Mouse (Mus musculus): ENCODE measurements around the gene Smim1. TPM values are rescaled to one million over a fixed set of nuclear protein-coding genes. Genes with fewer than 3 reads are reported as not detected.
A peak's percentile ranks its signal among the peaks of the same experiment; 100 is the strongest.

The Smim1 gene
- polyA plus RNA-seq (2011; ENCODE audit: insufficient read length, low read depth, missing spikeins), result 26.4 and 28.7 TPM in 2 replicates

DNA sequence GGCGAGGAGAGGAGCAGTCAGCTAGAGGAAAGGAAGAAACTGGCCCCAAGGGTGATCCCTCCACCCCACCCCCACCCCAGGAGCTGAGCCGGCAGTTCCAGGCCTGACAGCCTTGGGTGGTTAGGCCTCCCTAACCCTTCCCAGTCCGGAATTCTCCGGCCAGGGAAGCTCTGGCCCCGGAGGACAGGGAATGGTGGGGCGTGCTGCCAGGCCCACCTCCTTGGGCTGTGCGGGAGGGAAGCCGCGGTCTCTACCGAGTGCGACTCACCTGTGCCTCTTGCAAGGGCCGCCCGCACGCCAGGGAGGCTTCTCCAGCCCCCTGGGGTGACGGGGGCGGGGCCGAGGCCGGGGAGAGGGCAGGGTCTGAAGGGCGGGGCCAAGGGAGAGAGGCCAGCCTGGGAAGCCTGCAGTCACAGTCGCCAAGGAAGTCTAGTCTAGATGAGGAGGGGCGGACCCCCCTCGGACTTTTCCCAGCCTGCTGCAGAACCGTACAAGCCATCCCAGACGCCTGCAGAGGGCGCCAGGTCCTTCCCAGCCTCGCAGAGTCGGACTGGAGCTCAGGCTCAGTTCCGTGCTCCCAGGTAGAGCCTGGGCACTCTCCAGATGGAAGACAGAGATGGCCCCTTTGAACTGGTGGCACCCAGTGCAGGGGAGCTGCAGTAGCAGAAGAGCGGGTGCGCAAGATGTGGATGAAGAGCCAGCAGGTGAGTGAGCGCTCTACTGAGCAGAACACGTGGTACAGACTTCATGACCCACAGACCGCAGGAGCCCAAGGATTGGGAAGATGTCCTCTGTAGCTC lies at the start of gene Smim1:
TSS of gene Smim1 (minus strand) at position 590 of the 800 bp plus-strand sequence.
- TF ChIP-seq CTCF (IDR thresholded peaks at IDR 0.05; ENCODE audit: borderline replicate concordance, insufficient read depth, low read length), result 0 out of 2 replicates have a peak, but pooled peaks have one; percentile 8
- peak; percentile 56 for TF ChIP-seq POLR2A (IDR thresholded peaks at IDR 0.05; ENCODE audit: low read depth, low read length)
- Histone ChIP-seq H3K4me1 (ENCODE audit: control insufficient read depth, insufficient read depth, low read length) (no peaks in the 10 kb centered on the region; the same call in 1 of the 2 replicates), H3K27ac (ENCODE audit: insufficient read depth, low read length) (no peak within 1 kb of the TSS), H3K4me3 (ENCODE audit: insufficient read depth, low read length) (peak within 1 kb of the TSS; percentile 25)

DNA sequence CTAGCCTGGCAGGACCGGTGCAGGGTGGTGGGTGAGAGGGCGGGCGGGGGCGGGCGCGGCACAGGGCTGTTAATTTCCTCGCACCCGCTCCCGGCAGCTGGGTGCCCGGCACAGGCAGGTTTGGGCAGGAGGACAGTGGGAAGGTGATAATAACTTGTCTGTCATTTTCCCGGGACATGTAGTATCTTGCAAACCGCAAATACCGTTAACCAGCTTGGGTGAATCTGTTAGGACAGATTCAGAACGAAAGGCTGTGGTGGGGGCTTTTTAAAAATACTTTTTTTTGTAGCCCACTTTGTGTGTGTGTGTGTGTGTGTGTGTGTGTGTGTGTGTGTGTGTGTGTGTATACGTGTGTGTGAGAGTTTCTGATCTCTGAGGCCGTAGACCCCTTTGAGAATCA lies 45.9 kb upstream of the Smim1 start:
- TF ChIP-seq CTCF (IDR thresholded peaks at IDR 0.05; ENCODE audit: borderline replicate concordance, insufficient read depth, low read length), result no peak
- TF ChIP-seq POLR2A (IDR thresholded peaks at IDR 0.05; ENCODE audit: low read depth, low read length), result no peak
- Histone ChIP-seq H3K27ac (ENCODE audit: insufficient read depth, low read length) (no peak overlapping the region), H3K4me3 (ENCODE audit: insufficient read depth, low read length) (no peak overlapping the region), H3K4me1 (ENCODE audit: control insufficient read depth, insufficient read depth, low read length) (no peaks in the 10 kb centered on the region)

DNA sequence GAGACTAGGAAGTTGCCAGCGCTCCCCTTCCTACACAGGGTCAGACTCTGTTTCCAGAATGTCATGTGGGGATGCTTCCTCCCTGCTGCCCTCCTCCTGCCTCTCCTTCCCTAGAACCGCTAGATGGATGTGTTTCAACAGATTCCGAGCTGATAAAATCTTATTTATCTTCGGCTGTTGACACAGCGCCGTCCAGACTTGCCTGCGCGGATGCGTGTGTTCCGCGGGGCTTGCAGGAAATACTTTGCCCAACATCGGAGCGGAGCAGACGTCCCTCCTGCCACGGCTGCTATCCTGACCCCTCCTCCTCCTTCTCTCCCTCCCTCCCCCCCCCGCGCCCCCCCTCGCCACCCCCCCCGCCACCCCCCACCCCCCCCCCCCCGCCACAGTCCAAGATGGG lies 45.5 kb upstream of the Smim1 start:
- TF ChIP-seq CTCF (IDR thresholded peaks at IDR 0.05; ENCODE audit: borderline replicate concordance, insufficient read depth, low read length), result no peak
- no peak for TF ChIP-seq POLR2A (IDR thresholded peaks at IDR 0.05; ENCODE audit: low read depth, low read length)
- H3K4me3 ChIP-seq (ENCODE audit: insufficient read depth, low read length), result no peak overlapping the region
- no peaks in the 10 kb centered on the region for H3K4me1 ChIP-seq (ENCODE audit: control insufficient read depth, insufficient read depth, low read length)
- H3K27ac ChIP-seq (ENCODE audit: insufficient read depth, low read length), result no peak overlapping the region

DNA sequence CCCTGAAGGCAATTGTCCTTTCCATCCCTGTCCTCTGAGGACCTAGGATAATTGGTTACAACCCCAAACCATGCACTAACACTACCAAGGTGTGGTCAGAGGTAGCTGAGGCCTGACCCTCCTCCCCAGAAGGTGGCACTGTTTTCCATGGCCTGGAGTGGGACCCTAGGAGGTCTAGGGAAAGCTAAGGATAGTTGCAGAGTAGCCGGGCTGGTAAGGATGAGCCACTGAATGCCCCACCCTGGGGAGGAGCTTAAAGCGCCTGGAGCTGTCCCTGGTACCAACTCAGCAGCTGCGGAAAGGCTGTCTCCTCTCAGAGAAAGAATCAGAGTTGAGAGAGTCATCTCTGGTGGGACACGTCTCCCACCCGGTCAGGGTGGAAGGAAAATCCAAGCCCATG lies 44.9 kb upstream of the Smim1 start:
- TF ChIP-seq CTCF (IDR thresholded peaks at IDR 0.05; ENCODE audit: borderline replicate concordance, insufficient read depth, low read length) (peak; percentile 15; the same call in 1 of the 2 replicates), POLR2A (IDR thresholded peaks at IDR 0.05; ENCODE audit: low read depth, low read length) (no peak)
- H3K27ac ChIP-seq (ENCODE audit: insufficient read depth, low read length), result no peak overlapping the region
- H3K4me3 ChIP-seq (ENCODE audit: insufficient read depth, low read length), result no peak overlapping the region
- no peaks in the 10 kb centered on the region for H3K4me1 ChIP-seq (ENCODE audit: control insufficient read depth, insufficient read depth, low read length)

DNA sequence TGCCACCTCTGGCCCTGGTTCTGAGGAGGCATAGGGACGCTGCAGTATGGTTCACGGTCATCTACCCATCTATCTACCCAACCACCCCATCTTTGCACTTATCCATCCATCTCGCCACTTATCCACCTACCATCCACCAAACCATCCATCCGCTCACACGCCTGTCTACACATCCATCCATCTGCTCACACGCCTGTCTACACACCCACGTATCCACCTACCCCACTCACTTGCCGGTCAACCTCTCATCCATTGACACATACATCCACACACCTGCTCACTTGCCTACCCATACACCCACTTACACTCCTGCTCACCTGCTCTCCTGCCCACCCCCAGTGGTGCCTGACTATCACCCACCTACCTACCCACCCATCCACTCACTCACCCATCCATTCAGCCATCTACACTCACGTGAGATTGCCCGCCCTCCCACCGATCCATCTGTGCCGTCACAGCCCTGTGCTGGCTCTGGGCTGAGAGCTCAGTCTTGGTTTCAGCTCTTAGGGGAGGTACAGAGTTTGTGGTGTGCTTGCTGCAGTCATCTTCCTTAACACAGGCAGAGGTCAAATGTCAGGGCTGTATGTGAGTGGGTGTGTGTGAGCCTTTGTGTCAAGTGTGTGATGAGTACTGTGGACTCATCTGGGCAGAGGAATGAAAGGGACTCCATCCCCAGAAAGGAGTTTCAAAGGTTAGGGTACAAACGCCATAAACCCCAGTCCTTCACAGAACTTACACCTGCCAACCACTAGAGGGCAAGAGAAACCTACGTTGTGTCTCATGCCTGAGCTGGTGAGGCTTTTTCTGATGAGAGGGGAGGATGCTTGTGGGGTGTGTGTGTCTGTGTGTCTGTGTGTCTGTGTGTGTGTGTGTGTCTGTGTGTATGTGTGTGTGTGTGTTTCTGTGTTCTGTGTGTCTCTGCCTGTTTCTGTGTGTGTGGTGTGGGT lies 39.1 kb upstream of the Smim1 start:
- no peak overlapping the region for H3K27ac ChIP-seq (ENCODE audit: insufficient read depth, low read length)
- TF ChIP-seq CTCF (IDR thresholded peaks at IDR 0.05; ENCODE audit: borderline replicate concordance, insufficient read depth, low read length) (peak; percentile 57), POLR2A (IDR thresholded peaks at IDR 0.05; ENCODE audit: low read depth, low read length) (no peak)
- no peak overlapping the region for H3K4me3 ChIP-seq (ENCODE audit: insufficient read depth, low read length)
- H3K4me1 ChIP-seq (ENCODE audit: control insufficient read depth, insufficient read depth, low read length), result no peaks in the 10 kb centered on the region

DNA sequence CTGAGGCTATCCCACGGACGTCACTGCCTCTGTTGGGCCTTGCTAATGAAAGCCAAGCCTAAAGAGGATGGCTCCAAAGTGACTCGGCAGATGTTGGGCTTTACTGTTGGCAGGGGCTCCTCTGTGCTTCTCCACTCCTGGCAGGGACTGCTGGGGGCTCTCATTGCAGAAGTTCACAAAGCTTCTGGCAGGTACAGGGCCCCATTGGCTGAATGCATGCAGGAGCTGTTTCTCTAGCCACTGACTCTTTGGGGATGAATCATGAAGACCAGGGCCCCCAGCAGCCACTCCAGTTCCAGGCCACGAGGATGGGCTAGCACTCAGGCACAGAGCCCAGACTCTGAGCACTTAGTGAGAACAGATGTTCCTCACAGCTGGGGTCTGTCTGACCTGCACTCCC lies 31.7 kb upstream of the Smim1 start:
- Histone ChIP-seq H3K27ac (ENCODE audit: insufficient read depth, low read length) (no peak overlapping the region; the same call in 1 of the 2 replicates), H3K4me1 (ENCODE audit: control insufficient read depth, insufficient read depth, low read length) (peaks cover 11% of the 10 kb centered on the region), H3K4me3 (ENCODE audit: insufficient read depth, low read length) (no peak overlapping the region)
- TF ChIP-seq CTCF (IDR thresholded peaks at IDR 0.05; ENCODE audit: borderline replicate concordance, insufficient read depth, low read length) (no peak), POLR2A (IDR thresholded peaks at IDR 0.05; ENCODE audit: low read depth, low read length) (no peak)

DNA sequence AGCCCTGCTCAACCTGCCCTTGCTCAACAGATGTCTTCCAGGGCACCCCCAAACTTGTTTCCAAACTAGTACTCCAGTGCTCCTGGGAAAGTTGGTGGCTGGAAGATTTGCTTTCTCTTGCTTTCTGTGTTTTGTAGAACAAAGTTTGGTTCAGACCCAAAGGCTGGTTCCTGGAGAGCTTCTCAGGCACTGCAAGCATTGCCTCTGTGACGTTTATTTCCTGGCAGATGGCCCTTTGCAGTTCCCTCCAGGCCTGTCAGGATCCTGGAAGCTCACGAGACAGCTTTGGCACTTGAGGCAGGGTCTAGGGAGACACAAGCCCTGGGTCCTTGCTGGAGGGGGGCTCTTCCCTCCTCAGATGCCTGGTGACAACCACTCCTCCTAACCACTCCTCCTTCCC lies 30.6 kb upstream of the Smim1 start:
- no peak for TF ChIP-seq POLR2A (IDR thresholded peaks at IDR 0.05; ENCODE audit: low read depth, low read length)
- H3K27ac ChIP-seq (ENCODE audit: insufficient read depth, low read length), result peak overlapping the region; percentile 41; the same call in 1 of the 2 replicates
- no peak overlapping the region for H3K4me3 ChIP-seq (ENCODE audit: insufficient read depth, low read length)
- H3K4me1 ChIP-seq (ENCODE audit: control insufficient read depth, insufficient read depth, low read length), result peaks cover 11% of the 10 kb centered on the region

DNA sequence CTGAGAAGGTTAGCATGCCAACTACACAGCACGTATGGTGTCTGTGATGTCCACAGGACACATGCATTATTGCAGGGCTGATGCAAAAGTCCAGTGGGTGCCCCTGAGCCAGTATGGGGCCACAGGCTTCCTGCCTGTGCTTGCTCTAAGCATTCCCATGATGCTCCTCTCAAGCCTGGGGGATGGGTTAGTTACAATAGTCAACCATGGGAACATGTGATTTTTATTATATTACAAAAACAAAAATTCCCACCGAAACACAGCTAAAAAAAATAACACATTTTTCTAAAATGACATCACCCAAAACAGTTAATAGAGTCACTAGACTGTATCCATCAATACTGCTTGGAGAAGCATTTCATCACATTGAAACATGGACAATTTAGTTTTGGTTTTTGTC lies 30.0 kb upstream of the Smim1 start:
- Histone ChIP-seq H3K4me1 (ENCODE audit: control insufficient read depth, insufficient read depth, low read length) (peaks cover 11% of the 10 kb centered on the region), H3K27ac (ENCODE audit: insufficient read depth, low read length) (peak overlapping the region; percentile 41)
- TF ChIP-seq CTCF (IDR thresholded peaks at IDR 0.05; ENCODE audit: borderline replicate concordance, insufficient read depth, low read length), result no peak
- no peak for TF ChIP-seq POLR2A (IDR thresholded peaks at IDR 0.05; ENCODE audit: low read depth, low read length)

DNA sequence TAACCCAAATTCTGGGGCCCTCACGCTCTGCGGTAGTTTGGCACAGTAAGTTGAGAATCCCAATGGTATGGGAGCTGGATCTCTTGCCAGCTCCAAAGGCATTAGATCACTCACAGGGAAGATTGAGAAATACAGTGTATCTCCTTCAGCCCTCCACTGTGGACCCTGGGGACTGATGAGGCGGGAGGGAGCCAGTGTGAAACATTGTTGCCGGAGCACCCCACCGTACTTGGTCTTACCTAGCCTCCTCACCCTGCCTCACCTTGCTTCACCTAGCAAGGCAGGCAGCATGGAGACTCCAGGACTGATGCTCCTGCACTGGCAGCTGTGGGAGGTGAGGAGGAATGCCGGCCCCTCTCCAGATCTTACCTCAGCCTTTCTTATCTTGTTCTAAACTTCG lies 29.5 kb upstream of the Smim1 start:
- no peak overlapping the region for H3K4me3 ChIP-seq (ENCODE audit: insufficient read depth, low read length)
- TF ChIP-seq POLR2A (IDR thresholded peaks at IDR 0.05; ENCODE audit: low read depth, low read length) (no peak), CTCF (IDR thresholded peaks at IDR 0.05; ENCODE audit: borderline replicate concordance, insufficient read depth, low read length) (no peak)
- peak overlapping the region; percentile 32 for H3K27ac ChIP-seq (ENCODE audit: insufficient read depth, low read length)
- peaks cover 11% of the 10 kb centered on the region for H3K4me1 ChIP-seq (ENCODE audit: control insufficient read depth, insufficient read depth, low read length)

More for the DNA sequence above, 30.0 kb upstream of the Smim1 start:
- H3K4me3 ChIP-seq (ENCODE audit: insufficient read depth, low read length), result no peak overlapping the region
